Mouse (Mus musculus) G1E (cell line): ENCODE data around the gene Grm7.

Source experiments
- CTCF ChIP-seq: IDR thresholded peaks from 2 replicates; pipeline ENCODE4 v1.5.1; 2012; ENCODE audit warnings: low read depth, low read length, inconsistent platforms, mixed read lengths
- GATA1 ChIP-seq: IDR thresholded peaks from 2 replicates; pipeline ENCODE4 v1.6.1; 2012; ENCODE audit warnings: borderline replicate concordance, low read length, inconsistent platforms, mixed read lengths
- TAL1 ChIP-seq: conservative IDR thresholded peaks from 2 replicates; pipeline ENCODE4 v1.6.1; 2012; ENCODE audit warnings: low read depth, low read length, inconsistent platforms, mixed read lengths

DNA sequence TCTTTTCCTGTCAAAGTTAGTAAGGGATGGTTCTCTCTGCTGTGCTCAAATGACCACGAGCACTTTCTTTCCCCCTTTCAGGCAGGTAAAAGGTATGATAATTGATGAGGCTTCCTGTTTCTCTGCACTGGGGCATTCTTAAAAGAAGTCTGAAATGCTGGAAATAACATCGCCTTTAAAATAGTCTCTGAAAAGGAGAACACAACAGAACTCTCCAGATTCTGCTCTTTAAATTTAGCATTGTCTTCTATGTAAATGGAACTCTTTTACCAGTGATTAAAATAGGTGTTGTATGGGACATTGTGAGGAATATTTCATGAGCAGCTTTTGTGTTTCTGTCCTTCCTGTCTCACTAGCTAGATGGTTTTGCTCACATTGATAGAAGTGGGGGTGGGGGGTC is 393.7 kb downstream of the Grm7 start:
- no peak for TF ChIP-seq CTCF
- TF ChIP-seq GATA1, result no peak
- no peak for TF ChIP-seq TAL1
